Mouse (Mus musculus) B cell, adult 2 months (primary cell): ENCODE measurements around the gene Golph3l.
"Not testable (repeated sequence)": the region's sequence is repeated elsewhere in the genome, so short reads cannot be mapped to it uniquely, and the experiment has no call there.

ENCODE experiments used
- DNase-seq, 2 experiments: peaks; one replicate each; pipeline ENCODE4 v3.0.0; 2022

The Golph3l gene

DNA sequence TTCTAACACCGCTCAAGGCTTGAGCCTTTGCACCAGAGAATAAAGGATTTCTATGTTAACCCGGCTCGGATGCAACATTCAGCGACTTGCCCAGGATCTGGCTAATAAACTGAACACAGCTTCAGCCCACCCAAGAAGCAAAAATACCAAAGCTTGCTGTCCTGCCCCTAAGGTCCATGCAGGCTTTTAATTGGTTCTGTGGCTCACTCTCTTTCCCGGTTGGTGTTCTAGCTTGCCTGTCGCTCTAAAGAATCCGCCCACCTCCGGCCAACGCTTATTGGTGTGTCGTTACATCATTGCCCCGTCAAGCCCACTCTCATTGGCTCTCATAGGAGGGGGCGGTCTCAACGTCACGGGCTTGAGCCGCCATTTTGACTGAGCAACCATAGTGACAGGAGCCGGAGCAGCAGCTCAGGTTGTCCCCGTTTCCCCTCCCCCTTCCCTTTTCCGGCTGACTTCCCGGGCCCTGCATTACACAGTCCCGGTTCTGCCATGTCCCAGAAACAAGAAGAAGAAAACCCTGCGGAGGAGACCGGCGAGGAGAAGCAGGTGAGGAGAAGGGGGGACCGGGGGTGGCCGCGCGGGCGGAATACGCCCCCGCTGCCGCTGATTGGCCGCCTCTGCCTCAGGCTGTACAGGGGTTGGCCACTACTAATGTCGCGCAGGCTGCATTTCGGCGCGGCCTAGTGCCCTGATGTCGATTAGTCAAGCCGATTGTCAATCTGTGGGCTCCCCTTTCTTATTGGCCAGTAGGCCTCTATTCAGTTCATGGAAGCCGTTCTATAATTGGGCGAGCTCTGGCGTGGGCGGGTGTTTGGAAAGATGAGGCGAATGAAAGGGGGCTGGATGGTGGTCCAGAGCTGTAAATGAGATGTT is 36.1 kb downstream of the Golph3l start, which contains the start of gene Ensa:
TSS of gene Ensa (plus strand) at position 366 of the 876 bp plus-strand sequence.
- peak; percentile 94 to 96 for DNase-seq

DNA sequence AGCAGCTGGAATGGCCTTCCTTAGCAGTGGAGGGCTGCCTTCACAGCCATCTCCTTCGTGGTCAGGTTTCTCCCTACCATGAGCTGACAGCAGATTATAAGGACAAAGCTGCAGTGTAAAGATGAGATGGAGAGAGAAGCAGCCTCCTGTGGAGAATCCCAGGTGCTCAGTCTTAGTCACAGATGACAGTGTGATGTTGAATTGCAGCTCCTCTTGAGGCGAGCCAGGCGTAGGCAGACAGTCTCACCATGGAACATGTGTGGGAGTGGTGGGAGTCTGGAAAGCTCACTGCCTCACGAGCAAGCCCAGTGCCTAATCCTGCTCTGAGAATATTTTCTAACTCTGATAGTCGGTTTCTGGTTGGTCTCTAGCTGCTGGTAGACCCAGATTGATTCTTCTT is 39.0 kb downstream of the Golph3l start:
- no peak for DNase-seq

DNA sequence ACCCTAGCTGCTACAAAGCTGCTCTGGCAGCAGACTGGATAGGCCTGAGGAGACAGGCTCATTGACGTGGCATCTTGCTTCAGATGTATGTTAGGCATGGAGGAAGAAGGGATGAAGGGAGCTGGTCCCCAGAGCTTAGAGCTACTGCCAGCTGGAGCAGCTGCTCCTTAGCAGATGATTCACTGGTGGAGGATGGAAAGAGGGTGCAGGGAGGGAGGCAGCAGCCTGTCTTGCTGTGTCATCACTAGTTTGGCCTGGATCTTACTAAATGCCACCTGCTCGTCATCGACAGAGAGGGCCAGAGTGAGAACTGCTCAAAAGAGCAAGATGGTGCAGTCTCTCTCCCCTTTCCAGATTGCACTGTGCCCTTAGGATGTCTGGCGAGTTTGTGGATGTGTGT is 41.0 kb downstream of the Golph3l start:
- DNase-seq = no peak

- no peak for DNase-seq
Observed at GRCm38 (mm10) chr3:95630856-95631255, 42.1 kb downstream of the Golph3l start.

- DNase-seq = no peak
Observed at GRCm38 (mm10) chr3:95631304-95631703, 42.6 kb downstream of the Golph3l start.

GRCm38 (mm10) chr3:95632648-95633588 is 44.2 kb downstream of the Golph3l start:
- peak; percentile 19 to 24 for DNase-seq

GRCm38 (mm10) chr3:95635636-95636035 is 46.9 kb downstream of the Golph3l start:
- no peak for DNase-seq

- no peak for DNase-seq
Observed at GRCm38 (mm10) chr3:95636072-95636471, 47.3 kb downstream of the Golph3l start.

- DNase-seq = peak in 1 of 2 experiments; percentile 34
Observed at GRCm38 (mm10) chr3:95639694-95640093, 51.0 kb downstream of the Golph3l start.

GRCm38 (mm10) chr3:95643097-95643496 is 54.4 kb downstream of the Golph3l start:
- no peak for DNase-seq

DNA sequence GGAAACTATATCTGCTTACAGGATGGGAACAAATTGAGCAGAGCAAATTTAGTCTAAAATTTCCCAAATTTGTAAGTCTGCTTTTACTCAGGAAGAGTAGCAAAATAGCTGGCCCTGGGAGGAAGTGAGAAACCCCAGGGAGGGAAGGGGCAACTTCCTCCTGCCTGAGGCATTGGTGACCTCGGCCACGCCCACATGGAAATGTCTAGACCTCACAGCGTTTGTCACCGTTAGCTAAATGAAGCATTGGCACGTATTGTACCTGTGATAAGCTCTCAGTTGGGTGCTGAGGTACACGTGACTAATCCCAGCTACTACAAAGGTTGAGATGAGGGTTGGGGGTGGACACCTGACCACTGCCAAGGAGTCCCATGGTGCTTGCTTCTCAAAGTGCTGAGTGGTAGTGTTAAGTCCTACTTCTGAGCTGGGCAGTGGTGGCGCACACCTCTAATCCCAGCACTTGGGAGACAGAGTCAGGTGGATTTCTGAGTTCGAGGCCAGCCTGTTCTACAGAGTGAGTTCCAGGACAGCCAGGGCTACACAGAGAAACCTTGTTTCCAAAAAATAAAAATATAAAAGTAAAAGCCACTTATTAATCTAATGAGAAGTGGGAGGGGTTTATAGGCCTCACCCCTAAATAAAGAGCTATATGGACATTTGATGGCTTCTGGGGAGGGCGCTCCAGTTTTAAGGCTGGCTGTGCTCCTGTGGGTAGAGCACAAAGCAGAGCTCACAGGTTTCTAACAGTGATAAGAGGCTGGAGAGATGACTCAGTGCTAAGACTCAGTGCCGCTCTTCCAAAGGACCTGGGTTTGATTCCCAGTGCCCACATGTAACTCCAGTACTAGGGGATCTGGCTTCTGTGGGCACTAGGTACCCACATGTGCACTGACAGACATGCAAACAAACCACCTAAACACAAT is 56.8 kb downstream of the Golph3l start:
- DNase-seq = peak; percentile 77 to 82

- DNase-seq = no peak
Observed at GRCm38 (mm10) chr3:95648016-95648415, 59.3 kb downstream of the Golph3l start.

DNA sequence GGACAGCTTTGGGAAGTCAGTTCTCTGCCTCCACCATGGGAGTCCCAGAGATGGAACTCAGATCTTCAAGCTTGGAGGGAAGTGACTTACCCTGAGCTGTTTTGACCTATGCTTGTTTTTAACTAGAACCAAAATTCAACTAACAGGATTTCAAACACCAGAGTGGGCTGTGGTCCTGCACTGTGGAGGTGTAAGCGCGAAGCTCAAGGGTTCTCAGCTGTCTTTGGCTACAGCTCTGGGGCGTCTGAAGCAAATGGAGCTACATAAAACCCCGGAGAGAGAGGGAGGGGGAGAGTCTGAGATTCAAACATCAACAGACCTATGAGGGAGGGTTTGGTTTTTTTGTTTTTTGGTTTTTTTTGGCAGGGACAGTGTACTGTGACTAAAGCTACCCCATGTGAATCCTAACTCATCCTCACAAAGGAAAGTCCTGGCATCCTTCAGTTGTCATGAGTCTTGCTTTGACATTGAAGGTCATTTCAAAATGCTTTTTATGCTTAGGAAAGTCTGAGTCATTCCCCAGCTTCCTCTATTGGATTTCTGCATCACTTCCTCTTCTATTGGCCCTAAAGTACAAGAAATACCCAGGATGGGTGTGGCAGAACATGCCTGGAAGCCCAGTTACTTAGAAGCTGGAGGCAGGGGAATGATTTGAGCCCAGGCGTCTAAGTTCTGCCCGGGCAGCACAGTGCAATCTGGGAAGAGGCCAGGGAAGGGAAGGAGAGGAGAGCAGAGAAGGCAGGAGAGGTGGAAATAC is 61.7 kb downstream of the Golph3l start:
- peak; percentile 62 to 66 for DNase-seq

- DNase-seq = no peak
Observed at GRCm38 (mm10) chr3:95651033-95651373, 62.3 kb downstream of the Golph3l start.

DNA sequence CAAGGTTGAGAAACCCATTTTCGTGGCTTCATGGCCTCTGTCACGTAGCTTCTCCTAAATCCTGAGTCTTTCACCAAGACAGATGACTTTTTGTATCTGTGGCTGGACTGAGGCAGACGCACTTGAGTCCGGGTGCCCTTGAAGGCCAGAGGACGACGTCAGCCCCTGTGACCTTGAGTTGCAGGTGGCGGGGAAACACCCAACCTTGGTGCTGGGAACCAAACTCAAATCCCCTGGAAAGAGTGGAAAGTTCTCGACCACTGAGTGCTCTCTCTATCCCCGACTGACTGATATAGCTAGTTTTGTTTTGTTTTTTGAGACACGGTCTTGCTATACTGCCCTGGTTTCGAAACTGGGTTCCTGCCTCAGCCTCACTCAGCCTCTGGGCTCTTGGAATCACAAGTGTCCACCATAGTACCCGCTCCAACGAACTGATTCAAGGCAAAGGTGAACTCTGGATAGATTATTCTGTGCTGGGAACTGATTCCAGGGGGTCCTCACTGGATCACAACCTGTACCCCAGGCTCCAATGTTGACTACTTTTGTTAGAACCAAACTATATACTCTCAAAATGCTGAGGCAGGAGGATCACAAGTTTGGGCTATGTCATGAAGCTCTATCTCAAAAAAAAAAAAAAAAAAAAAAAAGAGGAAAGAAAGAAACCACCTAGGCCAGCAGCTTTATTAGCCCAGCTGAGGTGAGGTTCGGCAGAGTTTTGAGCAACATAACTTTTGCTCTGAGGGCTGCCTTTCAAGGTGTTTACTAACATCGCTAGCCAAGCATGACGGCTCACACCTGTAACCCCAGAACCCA is 62.9 kb downstream of the Golph3l start:
- DNase-seq = no peak

GRCm38 (mm10) chr3:95652204-95652811 is 63.6 kb downstream of the Golph3l start:
- DNase-seq = peak; percentile 74 to 78

- no peak for DNase-seq
Observed at GRCm38 (mm10) chr3:95652871-95653270, 64.1 kb downstream of the Golph3l start.

- peak in 1 of 2 experiments; percentile 51 for DNase-seq
Observed at GRCm38 (mm10) chr3:95653473-95654034, 64.8 kb downstream of the Golph3l start.

DNA sequence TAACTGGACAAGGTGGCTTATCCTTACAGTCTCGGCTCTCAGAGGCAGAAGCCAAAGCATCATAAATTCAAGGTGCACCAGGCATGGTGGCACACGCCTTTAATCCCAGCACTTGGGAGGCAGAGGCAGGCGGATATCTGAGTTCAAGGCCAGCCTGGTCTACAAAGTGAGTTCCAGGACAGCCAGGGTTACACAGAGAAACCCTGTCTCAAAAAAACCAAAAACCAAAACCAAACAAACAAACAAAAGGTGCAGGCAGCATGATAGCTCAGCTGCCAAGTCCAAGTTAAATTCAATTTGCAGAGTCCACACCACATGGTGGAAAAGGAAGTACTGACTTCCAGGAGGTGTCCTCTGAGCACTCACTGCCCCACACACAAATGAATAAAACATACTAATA is 65.6 kb downstream of the Golph3l start:
- not testable (repeated sequence) for DNase-seq

DNA sequence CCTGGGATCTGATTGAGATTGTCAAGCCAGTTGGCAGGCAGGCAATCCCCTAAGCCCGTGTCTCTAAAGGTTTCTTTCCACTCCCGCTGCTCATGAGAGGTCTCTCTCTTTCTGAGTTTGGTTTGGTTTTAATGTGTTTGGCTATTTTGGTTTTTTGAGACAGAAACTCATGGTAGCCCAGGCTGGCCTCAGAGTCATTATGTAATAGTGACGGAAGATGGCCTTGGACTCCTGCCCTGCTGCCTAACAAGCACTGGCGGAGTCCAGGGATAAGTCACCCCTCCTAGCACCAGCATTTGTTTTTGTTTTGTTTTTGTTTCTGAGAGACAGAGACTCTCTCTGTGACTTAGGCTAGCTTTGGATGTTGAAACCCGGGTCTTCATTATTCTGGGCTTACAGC is 66.7 kb downstream of the Golph3l start:
- no peak for DNase-seq
